Mouse (Mus musculus) frontal cortex, postnatal 14 days (tissue): ENCODE measurements around the gene Pde4d.
A peak's percentile ranks its signal among the peaks of the same experiment; 100 is the strongest.

Experiments
- DNase-seq, 2 experiments: peaks; one replicate each; pipeline ENCODE4 v3.0.0; 2022; ENCODE audit warnings: low spot score in 2 of 2

Pde4d gene

GRCm38 (mm10) chr13:109659103-109659502, 1209.4 kb downstream of the Pde4d start:
- DNase-seq: no peak

- no peak for DNase-seq
These were observed 1211.6 kb downstream of the Pde4d start for GRCm38 (mm10) chr13:109661345-109661744.

- DNase-seq: no peak
These were observed 1212.4 kb downstream of the Pde4d start for GRCm38 (mm10) chr13:109662099-109662498.

GRCm38 (mm10) chr13:109662731-109663130, 1213.0 kb downstream of the Pde4d start:
- DNase-seq: no peak

- no peak for DNase-seq
These were observed 1215.4 kb downstream of the Pde4d start for GRCm38 (mm10) chr13:109664956-109665802.

GRCm38 (mm10) chr13:109665803-109666403, 1216.2 kb downstream of the Pde4d start:
- no peak for DNase-seq

- DNase-seq: no peak
These were observed 1220.2 kb downstream of the Pde4d start for GRCm38 (mm10) chr13:109669965-109670364.

- DNase-seq: peak; percentile 17 to 21
These were observed 1222.0 kb downstream of the Pde4d start for GRCm38 (mm10) chr13:109671589-109672347.

GRCm38 (mm10) chr13:109677047-109677446, 1227.3 kb downstream of the Pde4d start:
- no peak for DNase-seq

- DNase-seq: no peak
These were observed 1227.9 kb downstream of the Pde4d start for GRCm38 (mm10) chr13:109677617-109678016.

- no peak for DNase-seq
These were observed 1229.2 kb downstream of the Pde4d start for GRCm38 (mm10) chr13:109678991-109679390.

- DNase-seq: no peak
These were observed 1230.5 kb downstream of the Pde4d start for GRCm38 (mm10) chr13:109680229-109680628.

- no peak for DNase-seq
These were observed 1232.0 kb downstream of the Pde4d start for GRCm38 (mm10) chr13:109681699-109682293.

GRCm38 (mm10) chr13:109683001-109683400, 1233.3 kb downstream of the Pde4d start:
- no peak for DNase-seq

GRCm38 (mm10) chr13:109684985-109685295, 1235.2 kb downstream of the Pde4d start:
- no peak for DNase-seq

- DNase-seq: peak; percentile 15 to 31
These were observed 1235.8 kb downstream of the Pde4d start for GRCm38 (mm10) chr13:109685296-109686115.

GRCm38 (mm10) chr13:109686116-109686876, 1236.5 kb downstream of the Pde4d start:
- DNase-seq: no peak

- DNase-seq: no peak
These were observed 1237.2 kb downstream of the Pde4d start for GRCm38 (mm10) chr13:109686906-109687305.

- DNase-seq: no peak
These were observed 1238.4 kb downstream of the Pde4d start for GRCm38 (mm10) chr13:109688195-109688594.

- DNase-seq: no peak
These were observed 1239.4 kb downstream of the Pde4d start for GRCm38 (mm10) chr13:109689176-109689575.

GRCm38 (mm10) chr13:109690558-109690957, 1240.8 kb downstream of the Pde4d start:
- DNase-seq: no peak
